Mouse (Mus musculus) hindbrain, embryonic 16.5 days (tissue): ENCODE measurements around the gene Fam185a. TPM values are rescaled to one million over a fixed set of nuclear protein-coding genes. Genes with fewer than 3 reads are reported as not detected.

Experiments
- ATAC-seq: fragments of 200-750 bp; cut with Nextera tagmentation; 2 replicates; pipeline ENCODE4 v1.8.0; 2017; ENCODE audit warnings: moderate TSS enrichment, moderate library complexity
- H3K27ac ChIP-seq: fragments of 300-500 bp; sonication (generic); 2 replicates; pipeline ENCODE4 v1.5.1; 2014; ENCODE audit warnings: low read depth, mild to moderate bottlenecking, control low read depth, low read length, moderate library complexity
- H3K27me3 ChIP-seq: fragments of 300-500 bp; sonication (generic); replicated peaks from 2 replicates; pipeline ENCODE4 v1.6.1; 2014; ENCODE audit warnings: low read length; ENCODE audit not compliant: control insufficient read depth, insufficient read depth
- H3K36me3 ChIP-seq: fragments of 300-500 bp; sonication (generic); 2 replicates; pipeline ENCODE4 v1.6.1; 2014; ENCODE audit warnings: mild to moderate bottlenecking, low read length, moderate library complexity, mixed read lengths; ENCODE audit not compliant: control insufficient read depth, insufficient read depth
- H3K4me1 ChIP-seq: fragments of 300-500 bp; sonication (generic); 2 replicates; pipeline ENCODE4 v1.6.1; 2014; ENCODE audit warnings: low read depth, low read length; ENCODE audit not compliant: control insufficient read depth, insufficient read depth
- H3K4me2 ChIP-seq: fragments of 300-500 bp; sonication (generic); 2 replicates; pipeline ENCODE4 v1.6.1; 2014; ENCODE audit warnings: mild to moderate bottlenecking, low read length, control low read depth, moderate library complexity
- H3K4me3 ChIP-seq: fragments of 300-500 bp; sonication (generic); 2 replicates; pipeline ENCODE4 v1.5.1; 2014; ENCODE audit warnings: mild to moderate bottlenecking, low read length, control low read depth, moderate library complexity
- H3K9ac ChIP-seq: fragments of 300-500 bp; sonication (generic); 2 replicates; pipeline ENCODE4 v1.6.1; 2014; ENCODE audit warnings: low read depth, mild to moderate bottlenecking, control low read depth, low read length, moderate library complexity
- H3K9me3 ChIP-seq: fragments of 300-500 bp; sonication (generic); 2 replicates; pipeline ENCODE4 v1.6.1; 2014; ENCODE audit warnings: mild to moderate bottlenecking, low read length, moderate library complexity; ENCODE audit not compliant: control insufficient read depth
- WGBS: fragments of 180-500 bp; shearing (Covaris S2); extraction: QIAGEN DNeasy Blood & Tissue Kit; methylation state at CpG from one replicate; pipeline ENCODE4 v1.1.7; 2014; 5-methylcytosine and 5-hydroxymethylcytosine counted together
- polyA plus RNA-seq: library from polyadenylated mRNA; unstranded; fragments of >200 nt; fragmentation: Nextera tagmentation; extraction: Ambion mirVana; gene quantifications from 2 replicates; pipeline ENCODE4 v1.2.1, GENCODE M21; 2015

Fam185a gene
- polyA plus RNA-seq, 1 experiment from 2014 or later, result 10.3 TPM

- no peak overlapping the region for H3K4me3 ChIP-seq
Observed at GRCm38 (mm10) chr5:21496321-21496720, 71.6 kb downstream of the Fam185a start.

DNA sequence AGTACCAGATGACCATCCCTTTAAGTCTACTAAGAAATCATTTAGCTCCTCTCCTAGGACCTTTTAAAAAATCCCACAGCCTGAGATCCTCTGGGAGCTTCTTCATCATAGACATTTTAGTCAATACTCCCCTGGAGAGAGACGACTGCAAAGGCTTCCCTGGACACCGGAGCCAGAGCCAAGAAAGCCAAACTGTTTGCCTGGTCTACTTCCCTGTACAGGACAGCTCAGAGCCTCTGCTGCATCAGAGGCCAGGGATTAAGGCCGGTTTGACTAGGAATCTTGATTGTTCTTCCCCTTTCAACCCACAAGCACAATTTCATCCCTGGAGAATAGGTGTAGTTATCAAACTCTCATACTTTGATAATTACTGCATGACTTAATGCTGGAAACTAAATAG lies 72.1 kb downstream of the Fam185a start:
- Histone ChIP-seq H3K4me2 (no peak overlapping the region), H3K9ac (no peak overlapping the region), H3K36me3 (no peaks in the 10 kb centered on the region), H3K4me1 (no peaks in the 10 kb centered on the region), H3K9me3 (no peaks in the 10 kb centered on the region), H3K4me3 (no peak overlapping the region), H3K27me3 (no peaks in the 10 kb centered on the region), H3K27ac (no peak overlapping the region)
- WGBS, result 51% methylated on average over 3 of the region's 3 CpGs
- no peak for ATAC-seq

More at GRCm38 (mm10) chr5:21496321-21496720, 71.6 kb downstream of the Fam185a start:
- Histone ChIP-seq H3K27me3 (no peaks in the 10 kb centered on the region), H3K4me1 (no peaks in the 10 kb centered on the region), H3K4me2 (no peak overlapping the region), H3K27ac (no peak overlapping the region), H3K9ac (no peak overlapping the region), H3K9me3 (no peaks in the 10 kb centered on the region), H3K36me3 (no peaks in the 10 kb centered on the region)
- WGBS, result 80% methylated on average over 6 of the region's 6 CpGs
- ATAC-seq, result no peak

DNA sequence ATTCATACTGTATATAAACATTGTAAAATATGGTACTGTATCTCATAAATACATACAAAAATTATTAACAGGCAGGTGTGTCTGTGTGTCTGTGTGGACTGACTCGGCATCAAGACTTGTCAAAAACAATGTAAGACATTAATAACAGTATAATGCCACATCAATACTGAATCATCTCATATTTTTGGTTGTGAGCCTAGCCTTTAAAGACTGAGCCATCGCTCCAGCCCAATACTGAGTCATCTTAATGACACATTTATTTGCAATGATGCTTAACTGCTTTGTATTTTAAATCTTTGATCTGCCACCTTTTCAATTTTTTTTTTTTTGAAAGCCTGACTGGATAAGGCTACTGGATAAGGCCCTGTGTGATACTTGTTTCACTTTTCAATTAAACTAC lies 73.7 kb downstream of the Fam185a start:
- no peak overlapping the region for H3K4me2 ChIP-seq
- no peak overlapping the region for H3K27ac ChIP-seq
- no peaks in the 10 kb centered on the region for H3K4me1 ChIP-seq
- no peaks in the 10 kb centered on the region for H3K9me3 ChIP-seq
- WGBS, result 85% methylated on average over 2 of the region's 2 CpGs
- no peak overlapping the region for H3K4me3 ChIP-seq
- no peaks in the 10 kb centered on the region for H3K36me3 ChIP-seq
- ATAC-seq, result no peak
- no peak overlapping the region for H3K9ac ChIP-seq
- no peaks in the 10 kb centered on the region for H3K27me3 ChIP-seq

DNA sequence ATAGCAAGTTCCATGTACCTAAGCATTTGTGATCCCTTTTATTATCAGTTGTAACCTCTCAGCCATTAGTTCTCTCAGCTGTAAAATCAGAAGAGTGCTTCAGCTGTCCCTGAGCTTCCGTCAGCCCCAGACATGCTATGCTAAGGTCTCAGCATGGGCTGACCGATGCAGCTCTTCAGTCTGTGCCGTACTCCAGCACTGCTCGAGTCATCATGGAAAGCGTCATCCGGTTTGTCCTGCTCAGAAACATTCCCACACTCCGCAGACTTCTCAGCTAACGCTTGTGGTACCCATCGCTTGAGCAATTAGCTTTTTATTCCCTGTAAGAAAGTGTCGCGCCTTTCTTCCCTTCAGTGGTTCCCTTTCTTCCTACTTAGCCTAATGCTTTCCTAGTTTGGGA lies 74.2 kb downstream of the Fam185a start:
- H3K9ac ChIP-seq, result no peak overlapping the region
- WGBS, result 76% methylated on average over 11 of the region's 11 CpGs
- H3K4me2 ChIP-seq, result no peak overlapping the region
- no peaks in the 10 kb centered on the region for H3K4me1 ChIP-seq
- H3K4me3 ChIP-seq, result no peak overlapping the region
- H3K36me3 ChIP-seq, result no peaks in the 10 kb centered on the region
- ATAC-seq, result no peak
- no peak overlapping the region for H3K27ac ChIP-seq
- H3K27me3 ChIP-seq, result no peaks in the 10 kb centered on the region
- no peaks in the 10 kb centered on the region for H3K9me3 ChIP-seq

DNA sequence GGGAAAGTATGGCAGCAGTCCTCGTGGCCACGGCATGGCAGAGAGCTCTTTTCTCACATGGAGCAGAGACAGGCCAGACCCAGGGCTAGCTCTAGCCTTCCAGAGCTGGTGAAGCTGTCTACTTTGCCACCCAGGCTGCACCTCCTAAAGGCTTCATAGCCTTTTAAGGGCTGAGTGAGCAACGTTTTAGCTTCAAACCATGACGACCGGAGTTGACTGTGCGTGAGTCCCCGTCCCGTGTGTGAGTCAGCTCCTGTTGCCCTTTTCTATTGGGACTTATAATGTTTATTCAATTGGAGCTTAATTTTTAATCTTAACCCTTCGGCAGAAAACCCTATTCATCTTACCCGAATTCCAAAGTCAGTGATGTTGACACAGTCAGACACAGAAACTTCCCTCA lies 75.4 kb downstream of the Fam185a start:
- Histone ChIP-seq H3K36me3 (no peaks in the 10 kb centered on the region), H3K4me1 (no peaks in the 10 kb centered on the region), H3K27me3 (no peaks in the 10 kb centered on the region), H3K4me3 (no peak overlapping the region), H3K27ac (no peak overlapping the region), H3K9me3 (no peaks in the 10 kb centered on the region), H3K9ac (no peak overlapping the region), H3K4me2 (no peak overlapping the region)
- ATAC-seq, result no peak
- 88% methylated on average over 10 of the region's 10 CpGs for WGBS

DNA sequence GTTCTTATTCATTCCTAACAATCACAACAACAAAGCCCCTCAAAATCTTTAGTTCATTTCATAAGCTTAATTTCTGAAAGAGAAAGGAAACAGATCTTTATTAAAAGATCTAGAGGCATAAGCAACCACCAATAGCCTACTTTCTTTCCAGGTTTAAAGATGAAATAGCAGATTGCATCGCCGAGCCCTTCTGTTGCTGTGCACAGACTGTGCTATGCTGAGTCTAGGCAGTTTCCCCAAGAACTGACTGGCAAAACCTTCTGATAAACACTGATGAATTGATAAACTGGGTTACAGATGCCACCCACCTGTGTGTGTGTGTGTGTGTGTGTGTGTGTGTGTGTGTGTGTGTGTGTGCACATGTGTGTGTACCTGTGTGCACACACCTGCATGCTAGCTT lies 76.2 kb downstream of the Fam185a start:
- 74% methylated on average over 2 of the region's 2 CpGs for WGBS
- H3K9me3 ChIP-seq, result no peaks in the 10 kb centered on the region
- no peak for ATAC-seq

DNA sequence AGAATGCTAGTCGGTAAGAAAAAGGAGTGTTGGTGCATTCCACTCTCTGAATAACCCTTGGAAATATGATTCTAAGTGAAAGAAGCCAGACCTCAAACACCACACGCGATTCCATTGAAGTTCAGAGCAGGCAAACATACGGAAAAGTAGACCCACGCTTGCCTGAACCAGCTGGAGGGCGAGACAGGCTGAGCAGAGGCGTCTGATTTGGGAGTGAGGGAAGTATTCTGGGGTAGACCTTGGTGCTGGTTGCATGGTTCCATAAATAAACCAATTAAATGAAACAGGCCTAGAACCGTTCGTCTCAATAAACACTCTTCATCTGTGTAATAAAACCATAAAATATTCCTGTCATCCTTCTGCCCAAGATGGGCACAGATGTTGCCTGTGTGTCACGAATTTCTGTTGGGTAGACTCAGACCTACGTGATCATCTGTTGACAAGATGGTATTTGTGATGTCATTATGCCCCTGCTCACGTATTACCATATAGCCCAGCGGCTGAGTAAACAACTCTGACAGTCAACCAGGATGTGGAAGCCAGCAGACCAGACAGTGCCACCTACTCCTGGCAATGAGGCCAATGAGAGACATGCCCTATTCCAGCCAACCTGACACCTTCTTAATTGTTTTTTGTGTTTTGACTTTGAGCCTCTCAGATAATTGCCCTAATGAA lies 78.3 kb downstream of the Fam185a start:
- H3K27me3 ChIP-seq, result no peaks in the 10 kb centered on the region
- H3K4me3 ChIP-seq, result no peak overlapping the region
- H3K4me2 ChIP-seq, result no peak overlapping the region
- H3K9ac ChIP-seq, result no peak overlapping the region
- ATAC-seq, result no peak
- H3K36me3 ChIP-seq, result no peaks in the 10 kb centered on the region
- no peaks in the 10 kb centered on the region for H3K9me3 ChIP-seq
- 89% methylated on average over 13 of the region's 13 CpGs for WGBS
- H3K27ac ChIP-seq, result no peak overlapping the region
- H3K4me1 ChIP-seq, result no peaks in the 10 kb centered on the region

More for the DNA sequence above, 76.2 kb downstream of the Fam185a start:
- Histone ChIP-seq H3K27me3 (no peaks in the 10 kb centered on the region), H3K36me3 (no peaks in the 10 kb centered on the region), H3K4me2 (no peak overlapping the region), H3K27ac (no peak overlapping the region), H3K4me1 (no peaks in the 10 kb centered on the region), H3K4me3 (no peak overlapping the region), H3K9ac (no peak overlapping the region)

DNA sequence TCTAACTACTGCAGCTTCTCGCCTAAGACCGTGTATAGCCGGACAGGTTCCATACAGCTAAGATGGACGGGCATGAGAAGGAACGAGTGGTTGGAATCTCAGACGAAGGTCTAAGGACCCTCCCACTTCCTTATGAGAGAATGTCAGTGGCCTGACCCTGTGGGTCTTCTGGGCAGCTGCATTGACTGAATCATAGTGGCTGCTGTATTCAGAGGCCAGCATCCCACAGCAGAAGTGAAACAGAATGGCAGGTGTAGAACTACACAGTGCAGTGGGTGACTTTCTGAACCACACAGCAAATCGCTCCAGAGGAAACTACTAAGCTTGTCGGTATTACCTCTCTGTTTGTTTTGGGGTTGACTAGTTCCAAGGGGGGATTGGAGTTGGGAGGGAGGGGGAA lies 80.4 kb downstream of the Fam185a start:
- H3K9ac ChIP-seq, result no peak overlapping the region
- no peaks in the 10 kb centered on the region for H3K4me1 ChIP-seq
- H3K4me3 ChIP-seq, result no peak overlapping the region
- no peaks in the 10 kb centered on the region for H3K36me3 ChIP-seq
- H3K27ac ChIP-seq, result no peak overlapping the region
- whole genome bisulfite sequencing, result 85% methylated on average over 8 of the region's 8 CpGs
- ATAC-seq, result no peak
- H3K9me3 ChIP-seq, result no peaks in the 10 kb centered on the region
- no peaks in the 10 kb centered on the region for H3K27me3 ChIP-seq
- H3K4me2 ChIP-seq, result no peak overlapping the region

DNA sequence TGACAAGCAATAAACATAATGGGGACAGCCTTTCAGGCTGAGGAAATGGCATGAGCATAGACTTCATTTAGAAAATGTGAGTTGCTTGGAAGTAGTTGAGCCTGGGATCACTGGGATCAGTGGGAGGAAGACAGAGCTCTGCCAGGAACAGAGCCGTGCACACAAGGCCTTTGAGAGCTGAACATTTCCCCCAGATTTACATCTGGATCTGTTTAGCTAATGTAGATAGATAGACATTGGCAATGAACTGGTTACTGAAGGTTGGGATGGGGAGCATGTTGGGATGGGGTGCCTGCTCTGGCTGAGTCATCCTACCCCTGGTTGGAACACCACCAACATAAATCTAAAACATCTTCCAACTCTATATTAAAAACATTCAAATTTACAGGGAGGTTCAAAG lies 82.1 kb downstream of the Fam185a start:
- WGBS, result 78% methylated on average over 1 of the region's 1 CpGs
- Histone ChIP-seq H3K27me3 (no peaks in the 10 kb centered on the region), H3K27ac (no peak overlapping the region), H3K9me3 (no peaks in the 10 kb centered on the region), H3K36me3 (no peaks in the 10 kb centered on the region), H3K9ac (no peak overlapping the region), H3K4me2 (no peak overlapping the region), H3K4me1 (no peaks in the 10 kb centered on the region), H3K4me3 (no peak overlapping the region)
- ATAC-seq, result no peak

GRCm38 (mm10) chr5:21509801-21510200 lies 85.0 kb downstream of the Fam185a start:
- no peak for ATAC-seq
- Histone ChIP-seq H3K4me2 (no peak overlapping the region), H3K27ac (no peak overlapping the region), H3K4me3 (no peak overlapping the region), H3K9ac (no peak overlapping the region), H3K4me1 (no peaks in the 10 kb centered on the region), H3K9me3 (no peaks in the 10 kb centered on the region), H3K27me3 (no peaks in the 10 kb centered on the region), H3K36me3 (no peaks in the 10 kb centered on the region)
- 82% methylated on average over 4 of the region's 4 CpGs for WGBS
